Mouse (Mus musculus) intestine, embryonic 14.5 days (tissue): ENCODE results near the gene Etv3. TPM values are rescaled to one million over a fixed set of nuclear protein-coding genes. Genes with fewer than 3 reads are reported as not detected.
A peak's percentile ranks its signal among the peaks of the same experiment; 100 is the strongest.
"Not testable (repeated sequence)": the region's sequence is repeated elsewhere in the genome, so short reads cannot be mapped to it uniquely, and the experiment has no call there.

ENCODE experiments used
- ATAC-seq: fragments of 200-750 bp; cut with Nextera tagmentation; replicated peaks from 2 replicates; pipeline ENCODE4 v1.8.0; 2017; ENCODE audit warnings: low read depth, moderate number of reproducible peaks, moderate TSS enrichment, moderate library complexity; ENCODE audit not compliant: low FRiP score, low TSS enrichment
- DNase-seq: peaks from one replicate; pipeline ENCODE4 v3.0.0-alpha.2; 2018; ENCODE audit warnings: low spot score
- H3K27ac ChIP-seq: fragments of 300-500 bp; sonication (generic); 2 replicates; pipeline ENCODE4 v1.5.1; 2014; ENCODE audit warnings: low read depth, mild to moderate bottlenecking, control low read depth
- H3K27me3 ChIP-seq: fragments of 300-500 bp; sonication (generic); replicated peaks from 2 replicates; pipeline ENCODE4 v1.6.1; 2014; ENCODE audit warnings: low read length, control low read depth; ENCODE audit not compliant: control insufficient read depth, insufficient read depth
- H3K36me3 ChIP-seq: fragments of 300-500 bp; sonication (generic); 2 replicates; pipeline ENCODE4 v1.6.1; 2014; ENCODE audit warnings: low read length, control low read depth; ENCODE audit not compliant: control insufficient read depth, insufficient read depth
- H3K4me1 ChIP-seq: fragments of 300-500 bp; sonication (generic); replicated peaks from 2 replicates; pipeline ENCODE4 v1.6.1; 2014; ENCODE audit warnings: low read length, control low read depth, mixed read lengths; ENCODE audit not compliant: control insufficient read depth, insufficient read depth
- H3K4me2 ChIP-seq: fragments of 300-500 bp; sonication (generic); 2 replicates; pipeline ENCODE4 v1.6.1; 2014; ENCODE audit warnings: low read length
- H3K4me3 ChIP-seq: fragments of 300-500 bp; sonication (generic); 2 replicates; pipeline ENCODE4 v1.5.1; 2014; ENCODE audit warnings: low read depth, low read length, control low read depth, mixed read lengths
- H3K9ac ChIP-seq: fragments of 300-500 bp; sonication (generic); 2 replicates; pipeline ENCODE4 v1.6.1; 2014; ENCODE audit warnings: mild to moderate bottlenecking, low read length
- H3K9me3 ChIP-seq: fragments of 300-500 bp; sonication (generic); 2 replicates; pipeline ENCODE4 v1.6.1; 2016; ENCODE audit warnings: low read length, control low read depth; ENCODE audit not compliant: control insufficient read depth
- WGBS: fragments of 180-500 bp; shearing (Covaris S2); extraction: QIAGEN DNeasy Blood & Tissue Kit; methylation state at CpG from one replicate; pipeline ENCODE4 v1.1.7; 2014; 5-methylcytosine and 5-hydroxymethylcytosine counted together
- polyA plus RNA-seq: library from polyadenylated mRNA; unstranded; fragments of >200 nt; fragmentation: Nextera tagmentation; extraction: Ambion mirVana; gene quantifications from 2 replicates; pipeline ENCODE4 v1.2.1, GENCODE M21; 2014

The Etv3 gene
- 10.1 and 10.5 TPM in 2 replicates for polyA plus RNA-seq

- Histone ChIP-seq H3K9ac (peak within 1 kb of the TSS; percentile 88), H3K4me1 (peaks cover 11% of the 10 kb centered on the region), H3K27me3 (no peaks in the 10 kb centered on the region), H3K9me3 (no peaks in the 10 kb centered on the region), H3K4me3 (peak within 1 kb of the TSS; percentile 80), H3K4me2 (peak within 1 kb of the TSS; percentile 69), H3K36me3 (peaks cover 30% of the 10 kb centered on the region), H3K27ac (peak within 1 kb of the TSS; percentile 69)
- ATAC-seq (peak; percentile 96), DNase-seq (peak; percentile 92)
- WGBS: 6% methylated on average over 61 of the region's 64 CpGs
Observed at GRCm38 (mm10) chr3:87525043-87525836, at the start of gene Etv3. TSS of gene Etv3 (plus strand) at chr3:87525407.

GRCm38 (mm10) chr3:87477948-87478347, 47.3 kb upstream of the Etv3 start:
- H3K4me2 ChIP-seq: not testable (repeated sequence)
- WGBS: 91% methylated on average over 3 of the region's 3 CpGs

GRCm38 (mm10) chr3:87478596-87478995, 46.6 kb upstream of the Etv3 start:
- not testable (repeated sequence) for H3K36me3 ChIP-seq, DNase-seq, H3K9me3 ChIP-seq, H3K4me3 ChIP-seq, ATAC-seq, H3K27me3 ChIP-seq, H3K4me2 ChIP-seq, H3K9ac ChIP-seq, H3K4me1 ChIP-seq, H3K27ac ChIP-seq
- 86% methylated on average over 6 of the region's 6 CpGs for WGBS

More at GRCm38 (mm10) chr3:87477948-87478347, 47.3 kb upstream of the Etv3 start:
- not testable (repeated sequence) for DNase-seq, H3K27ac ChIP-seq, H3K9me3 ChIP-seq, H3K4me1 ChIP-seq, ATAC-seq, H3K9ac ChIP-seq, H3K4me3 ChIP-seq, H3K27me3 ChIP-seq, H3K36me3 ChIP-seq

- H3K9ac ChIP-seq, ATAC-seq, DNase-seq, H3K4me1 ChIP-seq, H3K4me2 ChIP-seq, H3K27ac ChIP-seq, H3K27me3 ChIP-seq, H3K36me3 ChIP-seq, H3K9me3 ChIP-seq, H3K4me3 ChIP-seq: not testable (repeated sequence)
Observed at GRCm38 (mm10) chr3:87479230-87479629, 46.0 kb upstream of the Etv3 start.

GRCm38 (mm10) chr3:87487392-87487791, 37.8 kb upstream of the Etv3 start:
- DNase-seq (no peak), ATAC-seq (no peak)
- no peaks in the 10 kb centered on the region for H3K9me3 ChIP-seq
- H3K4me3 ChIP-seq: no peak overlapping the region
- no peak overlapping the region for H3K4me2 ChIP-seq
- no peak overlapping the region for H3K9ac ChIP-seq
- WGBS: 88% methylated on average over 4 of the region's 4 CpGs
- H3K27ac ChIP-seq: no peak overlapping the region
- no peaks in the 10 kb centered on the region for H3K36me3 ChIP-seq
- H3K4me1 ChIP-seq: no peaks in the 10 kb centered on the region
- H3K27me3 ChIP-seq: no peaks in the 10 kb centered on the region

- Histone ChIP-seq H3K4me1 (no peaks in the 10 kb centered on the region), H3K27me3 (no peaks in the 10 kb centered on the region), H3K9ac (no peak overlapping the region), H3K9me3 (no peaks in the 10 kb centered on the region), H3K36me3 (no peaks in the 10 kb centered on the region), H3K4me3 (no peak overlapping the region), H3K27ac (no peak overlapping the region), H3K4me2 (no peak overlapping the region)
- WGBS: 80% methylated on average over 2 of the region's 2 CpGs
- no peak for ATAC-seq
- no peak for DNase-seq
Observed at GRCm38 (mm10) chr3:87487911-87488310, 37.3 kb upstream of the Etv3 start.

- no peaks in the 10 kb centered on the region for H3K27me3 ChIP-seq
- H3K4me3 ChIP-seq: no peak overlapping the region
- 78% methylated on average over 9 of the region's 9 CpGs for WGBS
- DNase-seq: no peak
- 0 out of 2 replicates have a peak, but pooled peaks cover 4% of the 10 kb centered on the region for H3K4me1 ChIP-seq
- no peak overlapping the region for H3K9ac ChIP-seq
- no peak for ATAC-seq
- H3K36me3 ChIP-seq: no peaks in the 10 kb centered on the region
- no peak overlapping the region for H3K27ac ChIP-seq
- H3K9me3 ChIP-seq: no peaks in the 10 kb centered on the region
- H3K4me2 ChIP-seq: no peak overlapping the region
Observed at GRCm38 (mm10) chr3:87498266-87498665, 26.9 kb upstream of the Etv3 start.

GRCm38 (mm10) chr3:87499072-87499471, 26.1 kb upstream of the Etv3 start:
- Histone ChIP-seq H3K4me1 (0 out of 2 replicates have a peak, but pooled peaks cover 3% of the 10 kb centered on the region), H3K4me2 (no peak overlapping the region), H3K36me3 (no peaks in the 10 kb centered on the region), H3K27me3 (no peaks in the 10 kb centered on the region), H3K27ac (no peak overlapping the region), H3K9ac (no peak overlapping the region), H3K4me3 (no peak overlapping the region), H3K9me3 (no peaks in the 10 kb centered on the region)
- DNase-seq (peak; percentile 86), ATAC-seq (no peak)
- WGBS: 7% methylated on average over 3 of the region's 3 CpGs
